Mouse (Mus musculus) C2C12 (cell line): ENCODE data around the gene Foxj2. TPM values are rescaled to one million over a fixed set of nuclear protein-coding genes. Genes with fewer than 3 reads are reported as not detected.

Experiments used
- H3K27me3 ChIP-seq: one replicate; pipeline ENCODE4 v1.6.1; 2011; ENCODE audit not compliant: control insufficient read depth, insufficient read depth, insufficient read length
- H3K36me3 ChIP-seq: one replicate; pipeline ENCODE4 v1.6.1; 2011; ENCODE audit not compliant: control insufficient read depth, insufficient read depth
- H3K4me3 ChIP-seq: one replicate; pipeline ENCODE4 v1.5.1; 2011; ENCODE audit warnings: mild to moderate bottlenecking, control low read depth; ENCODE audit not compliant: poor library complexity, insufficient read depth, severe bottlenecking
- H3K79me2 ChIP-seq: one replicate; pipeline ENCODE4 v1.6.1; 2011; ENCODE audit not compliant: control insufficient read depth, insufficient read depth
- H3K79me3 ChIP-seq: one replicate; pipeline ENCODE4 v1.6.1; 2011; ENCODE audit warnings: low read depth, control low read depth
- H3ac ChIP-seq: one replicate; pipeline ENCODE3; 2011; ENCODE audit warnings: low read depth; ENCODE audit not compliant: control insufficient read depth, insufficient read length
- CEBPB ChIP-seq: IDR thresholded peaks from one replicate; pipeline ENCODE4 v1.6.1; 2011; ENCODE audit warnings: low read depth, mild to moderate bottlenecking, control low read depth, moderate library complexity
- CTCF ChIP-seq: IDR thresholded peaks from one replicate; pipeline ENCODE4 v1.5.1; 2011; ENCODE audit not compliant: control insufficient read depth, insufficient read depth, insufficient read length
- FOSL1 ChIP-seq: IDR thresholded peaks from one replicate; pipeline ENCODE4 v1.8.0; 2011; ENCODE audit warnings: mild to moderate bottlenecking, low read length; ENCODE audit not compliant: poor library complexity, insufficient read depth, severe bottlenecking
- MAX ChIP-seq: IDR thresholded peaks from one replicate; pipeline ENCODE4 v1.6.1; 2011; ENCODE audit warnings: mild to moderate bottlenecking, control low read depth
- MYOD1 ChIP-seq: IDR thresholded peaks from one replicate; pipeline ENCODE4 v1.6.1; 2011; ENCODE audit warnings: low read depth; ENCODE audit not compliant: control insufficient read depth, insufficient read length
- MYOG ChIP-seq: IDR thresholded peaks from one replicate; pipeline ENCODE4 v1.6.1; 2011; ENCODE audit not compliant: control insufficient read depth, insufficient read length; ENCODE audit errors: extremely low read depth
- USF1 ChIP-seq: IDR thresholded peaks from one replicate; pipeline ENCODE4 v1.6.1; 2011; ENCODE audit warnings: low read depth, mild to moderate bottlenecking, control low read depth, moderate library complexity
- long read RNA-seq, 2 experiments: library from polyadenylated mRNA; unstranded; transcript quantifications; one replicate each; pipeline ENCODE4 v2.0.0; 2019 to 2020
- polyA plus RNA-seq: library from polyadenylated mRNA; unstranded; fragments of >200 nt; fragmentation: generic; extraction: Trizol; gene quantifications from one replicate; pipeline ENCODE4 v1.2.1, GENCODE M21; 2012; ENCODE audit warnings: missing spikeins

Gene Foxj2
- polyA plus RNA-seq: 6.5 TPM
- long read RNA-seq, experiment 1, partial matches to known transcripts: 0 of 1 reads
- long read RNA-seq, experiment 1, other reads (novel, unspliced or antisense): 1 of 1 reads
- long read RNA-seq, experiment 2, partial matches to known transcripts: 11 of 17 reads
- long read RNA-seq, experiment 2, other reads (novel, unspliced or antisense): 6 of 17 reads

DNA sequence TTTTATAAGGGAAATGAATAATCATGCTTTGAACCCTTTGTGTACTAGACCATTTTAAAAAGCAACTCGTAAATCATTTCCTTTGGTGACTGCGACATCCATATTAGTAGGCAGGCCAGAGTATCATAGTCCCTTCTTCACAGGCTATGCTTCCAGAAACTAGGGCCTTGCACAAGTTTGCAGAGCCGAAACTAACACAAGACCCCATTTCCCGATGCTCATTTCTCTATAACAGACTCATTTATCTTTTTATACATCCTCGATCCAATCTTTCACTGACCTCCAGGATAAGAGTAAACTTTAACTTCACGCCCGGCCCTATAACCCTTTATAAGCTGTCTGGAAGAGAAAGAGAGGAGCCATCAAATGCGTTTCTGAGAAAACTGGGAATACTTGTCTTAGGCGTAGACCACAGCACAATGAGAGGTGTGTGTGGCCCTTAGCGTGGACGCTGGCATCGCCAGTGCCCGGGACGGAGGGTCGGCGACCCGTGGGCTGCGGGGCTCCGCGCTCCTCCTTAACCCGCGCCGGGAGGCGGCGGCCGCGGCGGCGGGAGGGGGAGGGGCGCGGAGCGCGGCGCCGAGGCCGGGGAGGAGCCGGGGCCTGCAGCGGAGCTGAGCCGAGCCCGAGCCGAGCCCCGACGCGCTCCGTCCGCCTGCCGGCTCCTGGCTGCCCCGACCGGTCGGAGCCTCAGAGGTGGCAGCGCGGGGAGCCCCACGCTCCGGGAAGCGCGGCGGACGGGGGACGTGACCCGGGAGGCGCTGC is at the start of gene Foxj2:
Gene Foxj2, plus strand, starts transcription at position 609 of the 765 bp plus-strand sequence.
- Histone ChIP-seq H3K79me3 (peaks cover 9% of the 10 kb centered on the region), H3K79me2 (peaks cover 38% of the 10 kb centered on the region), H3K4me3 (peak within 1 kb of the TSS; percentile 68), H3K27me3 (no peaks in the 10 kb centered on the region), H3K36me3 (no peaks in the 10 kb centered on the region), H3ac (peak within 1 kb of the TSS; percentile 97)
- TF ChIP-seq USF1 (no peak), MYOG (no peak)

DNA sequence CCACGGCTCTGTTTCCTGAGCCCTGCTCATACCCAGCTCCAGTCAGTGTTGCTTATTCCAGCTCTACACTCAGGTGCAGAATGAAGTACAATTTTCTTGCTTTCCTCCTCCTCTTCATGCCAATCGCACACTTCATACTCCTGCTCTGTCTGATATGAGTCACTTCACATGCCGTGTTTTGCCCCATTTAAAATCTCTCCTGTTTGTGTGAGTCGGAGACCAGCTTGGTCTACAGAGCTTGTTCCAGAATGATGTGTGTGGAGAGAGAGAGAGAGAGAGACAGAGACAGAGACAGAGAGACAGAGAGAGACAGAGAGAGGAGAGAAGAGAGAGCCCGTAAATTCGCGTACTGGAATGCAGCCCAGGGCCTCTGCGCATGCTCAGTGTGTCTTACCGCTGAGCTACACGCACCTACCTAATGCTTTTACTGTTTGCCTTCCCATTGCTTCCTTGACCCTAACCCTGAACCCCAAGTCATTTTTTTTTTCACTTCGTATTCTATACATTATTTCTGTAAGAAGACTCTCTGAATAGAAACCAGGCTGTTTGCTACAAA is 48.9 kb upstream of the Foxj2 start:
- no peaks in the 10 kb centered on the region for H3K27me3 ChIP-seq
- no peak for TF ChIP-seq FOSL1
- no peak for TF ChIP-seq CTCF
- TF ChIP-seq USF1: no peak
- TF ChIP-seq CEBPB: no peak
- TF ChIP-seq MAX: no peak
- no peak for TF ChIP-seq MYOD1
- TF ChIP-seq MYOG: no peak
- no peaks in the 10 kb centered on the region for H3K36me3 ChIP-seq
- no peak overlapping the region for H3K4me3 ChIP-seq
- H3K79me3 ChIP-seq: no peaks in the 10 kb centered on the region
- no peak overlapping the region for H3ac ChIP-seq
- no peaks in the 10 kb centered on the region for H3K79me2 ChIP-seq

DNA sequence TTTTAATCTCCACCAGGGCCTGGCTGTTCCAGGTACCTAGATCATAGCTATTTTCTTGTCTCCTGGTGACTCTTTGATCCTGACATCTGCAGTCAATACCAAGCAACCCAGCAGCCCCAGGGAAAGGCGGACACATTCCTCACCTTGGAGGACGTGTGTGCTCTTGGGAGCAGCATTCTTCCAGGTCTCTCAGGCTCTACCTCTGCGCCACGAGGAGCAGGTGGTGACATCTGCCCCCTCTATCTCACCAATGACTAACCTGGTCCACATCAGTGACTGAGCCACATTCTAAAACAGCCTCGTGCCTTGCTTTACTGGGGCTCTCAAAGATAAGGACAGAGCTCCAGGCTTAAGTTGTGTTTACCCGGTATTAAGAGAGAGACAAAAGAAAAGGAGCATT is 47.0 kb upstream of the Foxj2 start:
- Histone ChIP-seq H3K4me3 (no peak overlapping the region), H3ac (no peak overlapping the region), H3K79me2 (no peaks in the 10 kb centered on the region), H3K36me3 (no peaks in the 10 kb centered on the region), H3K27me3 (no peaks in the 10 kb centered on the region), H3K79me3 (no peaks in the 10 kb centered on the region)
- TF ChIP-seq MYOD1 (no peak), FOSL1 (no peak), CTCF (no peak), MYOG (no peak), CEBPB (no peak), MAX (no peak), USF1 (no peak)

DNA sequence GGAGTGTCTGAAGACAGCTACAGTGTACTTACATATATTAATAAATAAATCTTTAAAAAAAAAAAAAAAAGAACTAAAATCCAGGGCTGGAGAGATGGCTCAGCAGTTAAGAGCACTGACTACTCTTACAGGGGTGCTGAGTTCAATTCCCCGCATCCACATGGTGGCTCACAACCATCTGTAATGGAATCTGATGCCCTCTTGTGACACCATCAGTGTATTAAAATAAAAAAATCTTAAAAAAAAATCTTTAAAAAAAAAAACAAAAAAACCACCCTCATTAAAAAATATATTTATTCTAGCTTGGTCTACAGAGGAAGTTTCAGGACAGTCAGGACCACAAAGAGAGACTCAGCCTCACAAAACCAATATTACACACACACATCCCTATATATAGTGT is 45.4 kb upstream of the Foxj2 start:
- no peaks in the 10 kb centered on the region for H3K79me3 ChIP-seq
- H3K27me3 ChIP-seq: no peaks in the 10 kb centered on the region
- no peak overlapping the region for H3ac ChIP-seq
- TF ChIP-seq FOSL1 (no peak), MYOG (no peak), MAX (no peak), MYOD1 (no peak), CTCF (no peak), USF1 (no peak), CEBPB (no peak)
- no peak overlapping the region for H3K4me3 ChIP-seq
- no peaks in the 10 kb centered on the region for H3K79me2 ChIP-seq
- H3K36me3 ChIP-seq: no peaks in the 10 kb centered on the region

DNA sequence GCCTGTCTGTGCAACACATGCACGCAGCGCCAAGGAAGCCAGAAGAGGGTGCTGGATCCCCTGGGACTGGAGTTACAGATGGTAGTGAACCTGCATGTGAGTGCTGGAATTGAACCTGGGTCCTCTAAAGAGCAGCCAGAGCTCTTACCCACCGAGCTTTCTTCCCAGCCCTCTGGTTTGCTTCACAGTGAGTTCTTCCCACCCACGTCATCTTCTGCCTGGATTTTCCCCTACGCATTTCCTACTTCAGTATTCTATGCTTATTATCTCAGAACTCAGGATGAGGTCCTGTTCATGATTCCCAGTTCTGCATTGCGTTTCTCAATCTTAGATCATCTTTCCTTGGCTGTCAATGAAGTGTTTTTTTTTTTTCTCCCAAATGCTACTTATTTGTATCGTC is 43.7 kb upstream of the Foxj2 start:
- Histone ChIP-seq H3K79me3 (no peaks in the 10 kb centered on the region), H3K36me3 (no peaks in the 10 kb centered on the region), H3K4me3 (no peak overlapping the region), H3K27me3 (no peaks in the 10 kb centered on the region), H3ac (no peak overlapping the region), H3K79me2 (no peaks in the 10 kb centered on the region)
- no peak for TF ChIP-seq CEBPB
- no peak for TF ChIP-seq MYOD1
- no peak for TF ChIP-seq MAX
- no peak for TF ChIP-seq USF1
- TF ChIP-seq MYOG: no peak
- TF ChIP-seq FOSL1: no peak
- TF ChIP-seq CTCF: no peak
